Mouse (Mus musculus) retina, adult 2 months (tissue): ENCODE data around the gene Lrrk2.

Source experiments
- DNase-seq: peaks from one replicate; pipeline ENCODE4 v3.0.0-alpha.2; 2012; ENCODE audit warnings: low read depth, low spot score

Gene Lrrk2

GRCm38 (mm10) chr15:91672645-91673568 lies at the start of gene Lrrk2:
Lrrk2 (plus strand) TSS chr15:91673175.
- DNase-seq, result no peak

GRCm38 (mm10) chr15:91624475-91624874 lies 48.5 kb upstream of the Lrrk2 start:
- no peak for DNase-seq

- DNase-seq, result no peak
These were observed 43.8 kb upstream of the Lrrk2 start for GRCm38 (mm10) chr15:91629137-91629536.

- no peak for DNase-seq
These were observed 40.5 kb upstream of the Lrrk2 start for GRCm38 (mm10) chr15:91632473-91632872.

- DNase-seq, result no peak
These were observed 39.9 kb upstream of the Lrrk2 start for GRCm38 (mm10) chr15:91633051-91633450.

GRCm38 (mm10) chr15:91633806-91634205 lies 39.2 kb upstream of the Lrrk2 start:
- no peak for DNase-seq

- DNase-seq, result no peak
These were observed 38.7 kb upstream of the Lrrk2 start for GRCm38 (mm10) chr15:91634236-91634635.

- DNase-seq, result no peak
These were observed 31.3 kb upstream of the Lrrk2 start for GRCm38 (mm10) chr15:91641631-91642030.

- DNase-seq, result no peak
These were observed 30.2 kb upstream of the Lrrk2 start for GRCm38 (mm10) chr15:91642682-91643306.

- DNase-seq, result no peak
These were observed 29.2 kb upstream of the Lrrk2 start for GRCm38 (mm10) chr15:91643632-91644348.

GRCm38 (mm10) chr15:91650270-91650669 lies 22.7 kb upstream of the Lrrk2 start:
- no peak for DNase-seq

- no peak for DNase-seq
These were observed 21.5 kb upstream of the Lrrk2 start for GRCm38 (mm10) chr15:91651493-91651892.

- DNase-seq, result no peak
These were observed 14.7 kb upstream of the Lrrk2 start for GRCm38 (mm10) chr15:91658227-91658626.

GRCm38 (mm10) chr15:91660277-91661078 lies 12.5 kb upstream of the Lrrk2 start:
- no peak for DNase-seq

GRCm38 (mm10) chr15:91661079-91661369 lies 12.0 kb upstream of the Lrrk2 start:
- DNase-seq, result no peak

- no peak for DNase-seq
These were observed 8.3 kb upstream of the Lrrk2 start for GRCm38 (mm10) chr15:91664586-91665132.

- DNase-seq, result no peak
These were observed 7.4 kb upstream of the Lrrk2 start for GRCm38 (mm10) chr15:91665530-91665929.

- no peak for DNase-seq
These were observed 1.8 kb upstream of the Lrrk2 start for GRCm38 (mm10) chr15:91671216-91671615.

- DNase-seq, result no peak
These were observed 988 bp upstream of the Lrrk2 start for GRCm38 (mm10) chr15:91671987-91672386.

- no peak for DNase-seq
These were observed 562 bp downstream of the Lrrk2 start for GRCm38 (mm10) chr15:91673569-91673905.

- no peak for DNase-seq
These were observed 7.1 kb downstream of the Lrrk2 start for GRCm38 (mm10) chr15:91680116-91680515.
